Mouse (Mus musculus) embryo, embryonic 10.5 days (tissue): ENCODE results near the gene Pard3.

Experiments used
- DNase-seq: peaks from one replicate; pipeline ENCODE4 v3.0.0-alpha.2; 2015; ENCODE audit warnings: low spot score

Gene Pard3

DNA sequence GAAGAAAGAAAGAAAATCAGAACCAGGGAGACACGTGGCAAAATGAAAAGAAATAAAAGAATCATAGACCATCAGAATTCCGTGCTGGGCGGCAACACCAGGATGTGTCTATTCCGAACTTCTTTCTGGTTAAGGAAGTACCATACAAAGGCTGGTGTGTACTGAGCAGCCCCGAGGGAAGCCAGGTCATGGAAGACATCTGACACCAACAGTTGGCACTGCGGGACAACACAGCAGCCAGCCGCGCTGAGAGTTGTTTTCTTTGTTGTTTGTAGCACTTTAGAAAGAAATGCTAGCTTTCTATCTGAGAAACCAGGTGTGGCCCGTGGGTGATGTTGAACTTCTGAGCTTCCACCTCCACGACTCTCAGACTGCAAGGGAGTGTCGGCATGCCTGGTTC, 274.5 kb downstream of the Pard3 start:
- DNase-seq, result no peak

- no peak for DNase-seq
Measured at GRCm38 (mm10) chr8:127341046-127341445, 277.4 kb downstream of the Pard3 start.

DNA sequence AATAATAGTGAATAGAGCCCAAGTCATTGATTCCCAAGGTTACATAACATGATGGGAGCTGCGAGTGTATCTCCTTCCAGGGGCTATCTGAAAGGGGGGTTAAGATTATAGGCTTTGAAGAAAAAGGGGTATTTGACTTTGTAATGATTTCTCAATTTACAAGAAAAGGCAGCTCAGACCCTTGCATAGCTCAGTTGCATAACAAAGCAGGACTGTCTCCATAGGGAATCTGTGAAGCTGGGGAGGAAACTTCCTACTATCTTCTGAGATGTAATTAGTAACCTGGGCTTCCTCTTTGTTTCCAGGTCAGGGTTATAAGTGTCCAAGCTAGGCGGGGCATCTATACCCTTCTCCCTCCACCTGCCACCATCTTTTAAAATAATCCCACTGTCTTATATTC, 279.4 kb downstream of the Pard3 start:
- no peak for DNase-seq

GRCm38 (mm10) chr8:127344421-127344820, 280.7 kb downstream of the Pard3 start:
- DNase-seq, result no peak

GRCm38 (mm10) chr8:127345912-127346423, 282.3 kb downstream of the Pard3 start:
- no peak for DNase-seq

DNA sequence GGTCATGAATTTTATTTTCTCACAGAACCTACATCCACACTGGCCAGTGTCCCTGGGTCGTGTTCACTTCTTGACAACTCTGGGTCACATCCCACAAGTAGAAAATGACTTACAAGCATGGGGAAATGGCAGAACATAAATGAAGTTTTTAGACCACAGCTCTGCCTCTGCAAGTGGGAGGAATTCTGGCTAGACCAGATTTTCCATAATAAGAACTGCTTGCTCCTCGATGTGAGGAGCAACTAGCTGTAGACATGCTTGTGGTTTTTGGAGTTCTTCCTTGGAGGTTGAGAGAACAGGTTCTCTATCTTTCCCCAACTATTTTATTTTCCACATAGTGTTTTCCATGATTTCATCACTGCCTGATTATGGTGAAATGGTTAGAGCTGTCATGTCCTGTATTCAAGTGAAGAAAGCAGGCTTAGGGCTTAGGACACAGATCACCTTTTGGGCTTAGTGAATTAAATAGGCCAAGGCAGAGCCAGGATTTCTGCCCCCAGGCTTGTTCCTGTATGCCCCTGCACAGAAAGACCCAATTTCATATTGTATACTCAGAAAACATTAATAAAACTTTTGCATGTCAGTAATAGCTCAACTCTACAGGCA, 284.3 kb downstream of the Pard3 start:
- no peak for DNase-seq

DNA sequence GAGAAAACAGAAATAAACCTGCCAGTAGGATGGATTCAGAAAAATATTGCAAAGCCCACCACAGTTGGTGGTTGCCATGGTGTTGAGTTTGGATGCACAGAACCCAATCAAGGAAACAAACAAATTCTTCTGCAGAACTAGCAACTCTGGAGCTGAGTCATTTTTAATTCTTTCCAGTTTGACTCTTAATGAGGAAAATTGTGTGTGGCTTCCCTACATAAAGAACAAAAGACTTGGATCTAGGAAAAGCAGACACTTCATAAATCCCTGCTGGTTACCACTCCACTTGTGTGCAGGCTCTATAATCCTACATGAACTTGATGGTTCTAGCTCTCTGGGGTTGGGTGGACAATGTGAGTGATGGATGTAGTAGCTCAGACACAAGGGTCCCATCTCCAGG, 298.1 kb downstream of the Pard3 start:
- DNase-seq, result no peak

DNA sequence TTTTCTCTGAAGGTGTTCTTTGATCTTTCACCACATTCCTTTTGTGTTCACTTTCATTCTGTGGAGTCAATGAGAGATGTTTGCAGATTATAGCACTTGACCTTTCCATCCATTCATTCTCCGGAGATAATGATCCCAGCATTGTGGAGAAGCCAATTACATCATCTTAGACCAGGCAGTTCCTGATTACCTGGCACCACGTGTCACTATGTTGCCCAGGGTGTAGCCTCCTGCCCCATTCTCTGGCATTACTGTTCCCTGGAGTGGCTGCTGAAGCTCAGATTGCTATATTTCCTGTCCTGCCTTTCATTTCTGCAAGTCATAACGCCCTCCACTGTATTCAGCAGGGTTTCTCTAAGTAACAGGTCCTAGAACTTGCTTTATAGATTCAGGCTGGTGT, 304.7 kb downstream of the Pard3 start:
- DNase-seq, result no peak

- no peak for DNase-seq
Measured at GRCm38 (mm10) chr8:127371326-127371949, 307.7 kb downstream of the Pard3 start.

DNA sequence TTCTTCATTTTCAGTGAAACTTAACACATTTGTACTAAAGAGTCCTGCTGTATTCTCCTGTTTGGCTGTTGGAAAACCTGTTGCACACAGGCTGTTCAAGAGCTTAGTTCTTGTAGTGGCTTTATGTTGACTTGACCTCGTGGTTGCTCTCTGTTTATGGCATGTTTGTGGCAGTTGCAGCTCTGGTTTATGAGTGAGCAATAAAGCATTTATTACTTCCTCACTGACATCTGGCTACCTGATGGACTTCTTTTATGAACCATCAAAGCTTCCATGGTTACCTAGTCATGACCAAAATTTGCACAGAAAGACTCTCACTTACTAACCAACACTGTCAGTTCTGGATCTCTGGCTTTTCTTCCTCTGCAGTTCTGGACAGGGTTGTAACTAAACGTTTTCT, 314.1 kb downstream of the Pard3 start:
- DNase-seq, result no peak

DNA sequence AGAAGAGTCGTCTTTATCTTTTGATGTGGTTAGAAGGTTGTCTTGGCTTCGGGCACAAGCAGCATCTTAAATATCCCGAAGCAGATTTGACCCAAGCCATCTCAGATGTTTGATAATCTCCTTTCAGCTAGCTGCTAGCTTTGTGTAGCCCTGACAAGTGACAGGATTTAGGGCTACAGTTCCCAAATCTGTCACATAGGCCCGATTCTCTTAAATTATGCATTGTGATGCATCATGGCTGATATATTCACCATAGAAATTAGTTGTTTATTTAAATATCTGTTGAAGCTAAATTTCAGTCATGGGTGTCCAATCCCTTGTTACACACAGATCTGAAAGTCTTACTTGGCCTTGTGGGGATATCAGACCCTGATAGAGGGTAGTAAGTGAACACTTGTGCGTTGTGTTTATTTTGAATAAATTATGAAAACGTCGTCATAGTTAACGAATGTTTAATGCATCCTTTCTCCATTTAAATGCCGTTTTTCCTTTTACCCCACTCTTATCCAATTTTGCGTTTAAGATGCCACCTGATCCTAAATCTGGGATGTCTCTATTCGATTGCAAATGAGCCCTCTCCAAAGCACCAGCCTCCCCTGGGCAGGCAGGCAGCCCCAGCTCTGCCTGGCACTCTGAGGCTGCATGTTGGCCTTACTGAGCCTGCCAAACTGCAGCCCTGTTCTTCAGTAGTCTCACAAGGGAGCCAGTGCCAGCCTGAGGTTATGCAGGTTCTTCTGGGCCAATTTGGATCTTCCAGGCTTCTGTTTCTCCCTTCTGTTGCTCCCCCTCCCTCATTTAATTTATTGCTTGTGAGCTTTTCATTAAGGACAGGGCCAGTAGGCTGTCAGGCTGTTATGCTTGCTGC, 315.5 kb downstream of the Pard3 start:
- no peak for DNase-seq

GRCm38 (mm10) chr8:127381259-127381658, 317.6 kb downstream of the Pard3 start:
- DNase-seq, result no peak

DNA sequence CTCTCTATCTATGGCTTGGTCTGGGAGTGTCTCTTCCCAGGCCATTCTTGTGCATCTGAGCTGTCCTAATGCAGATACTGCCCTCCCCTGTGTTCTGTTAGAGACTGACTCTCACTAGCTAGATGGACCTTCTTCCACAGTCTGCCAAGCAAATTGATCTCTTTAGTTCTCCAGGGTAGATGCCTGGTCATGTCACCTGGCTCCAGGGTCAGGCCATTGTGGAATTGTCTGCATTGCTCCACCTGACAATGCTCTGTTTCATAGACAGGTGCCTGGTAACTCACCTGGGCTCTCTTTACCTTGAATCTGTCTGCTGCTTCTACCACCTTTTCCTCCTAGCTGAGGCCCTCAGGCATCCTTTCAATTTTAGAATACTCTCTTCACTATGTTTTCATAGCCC, 329.0 kb downstream of the Pard3 start:
- no peak for DNase-seq

DNA sequence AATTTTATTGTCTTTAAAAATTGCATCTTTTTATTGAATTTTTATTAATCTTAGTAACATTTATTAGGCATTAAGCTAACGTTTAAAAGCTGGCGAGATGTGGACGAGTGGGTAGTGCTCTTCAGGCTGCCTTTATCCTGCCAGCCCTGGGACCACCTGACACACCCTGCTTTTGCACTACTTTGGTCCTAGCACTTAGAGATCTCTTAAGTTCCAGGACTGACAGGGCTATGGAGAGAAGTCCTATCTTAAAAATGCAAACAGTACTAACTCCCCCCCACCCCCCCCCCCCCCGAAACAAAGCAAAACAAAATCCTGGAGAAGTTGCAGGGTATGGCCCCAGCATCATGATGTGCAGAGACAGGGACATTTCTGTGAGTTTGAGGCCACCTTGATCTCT, 331.8 kb downstream of the Pard3 start:
- no peak for DNase-seq

DNA sequence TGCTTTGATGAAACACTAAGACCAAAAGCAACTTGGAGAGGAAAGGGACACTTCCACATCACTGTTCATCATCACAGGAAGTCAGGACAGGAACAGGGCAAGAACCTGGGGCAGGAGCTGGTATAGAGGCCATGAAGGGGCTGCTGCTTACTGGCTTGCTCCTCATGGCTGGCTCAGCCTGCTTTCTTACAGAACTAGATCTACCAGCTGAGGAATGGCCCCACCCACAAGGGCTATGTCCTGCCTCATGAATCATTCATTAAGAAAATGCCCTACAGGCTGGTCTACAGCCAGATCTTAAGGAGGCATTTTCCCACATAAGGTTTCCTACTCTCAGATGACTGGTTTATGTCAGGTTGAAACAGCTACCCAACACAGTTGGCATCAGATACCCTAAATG, 342.1 kb downstream of the Pard3 start:
- no peak for DNase-seq

- no peak for DNase-seq
Measured at GRCm38 (mm10) chr8:127410606-127411005, 346.9 kb downstream of the Pard3 start.

DNA sequence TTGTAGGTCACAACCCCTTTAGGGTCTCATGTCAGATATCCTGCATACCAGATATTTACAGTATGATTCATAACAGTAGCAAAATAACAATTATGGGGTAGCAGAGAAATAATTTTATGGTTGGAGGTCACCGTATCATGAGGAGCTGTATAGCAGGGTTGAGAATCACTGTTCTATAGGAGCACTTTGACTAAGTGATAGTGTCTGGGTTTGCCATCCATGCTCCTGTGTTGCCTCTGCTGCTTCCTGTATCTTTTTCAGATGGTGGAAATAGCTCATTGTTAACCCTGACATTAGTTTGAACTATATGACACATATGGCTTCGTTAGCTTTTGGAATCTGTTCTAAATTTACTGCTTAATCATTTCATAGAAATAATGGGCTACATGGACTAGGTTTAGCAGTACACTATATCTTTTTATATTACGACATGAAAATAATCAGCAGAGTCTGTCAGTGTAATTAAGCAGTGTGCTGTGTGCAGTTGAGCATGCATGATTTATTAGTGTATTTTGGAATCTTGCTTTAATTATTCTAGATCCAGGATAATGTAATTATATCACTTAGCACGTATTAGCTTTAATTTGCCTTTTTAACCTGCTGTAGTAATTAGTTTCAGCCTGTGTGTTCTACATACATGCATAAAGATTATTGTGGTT, 347.6 kb downstream of the Pard3 start:
- DNase-seq, result no peak

GRCm38 (mm10) chr8:127423021-127423420, 359.3 kb downstream of the Pard3 start:
- DNase-seq, result no peak

DNA sequence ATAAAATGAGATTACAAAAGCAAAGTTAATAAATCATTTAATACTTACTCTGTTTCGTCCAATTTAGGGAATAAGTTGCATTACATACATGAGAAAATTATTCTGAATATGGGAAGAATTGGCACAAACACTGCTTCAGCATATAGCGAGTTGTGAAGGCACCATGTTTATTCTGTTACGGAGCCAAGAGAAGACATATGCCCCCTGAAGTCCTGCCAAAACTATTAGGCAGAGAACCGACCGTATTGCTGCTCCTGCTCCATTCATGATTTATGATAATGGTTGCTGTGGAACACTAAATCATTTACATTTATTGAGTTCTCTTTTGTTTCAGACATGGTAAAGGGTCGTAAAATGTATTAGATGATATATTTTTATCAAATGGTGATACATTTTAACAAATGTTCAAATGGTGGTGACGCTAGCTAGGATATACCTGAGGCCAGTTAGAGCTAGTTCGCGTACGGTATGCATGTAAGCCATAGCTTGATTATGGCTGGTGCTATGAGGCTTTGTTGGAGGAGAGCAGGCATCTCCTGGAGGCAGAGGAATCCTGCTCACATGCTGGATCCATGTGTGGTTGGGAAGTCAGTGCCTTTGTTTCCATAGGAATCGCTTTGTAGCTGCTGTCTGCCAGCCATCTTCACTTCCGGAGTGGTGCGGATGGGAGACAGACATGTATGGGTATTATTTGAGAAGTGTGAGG, 360.7 kb downstream of the Pard3 start:
- DNase-seq, result no peak

- no peak for DNase-seq
Measured at GRCm38 (mm10) chr8:127426857-127427256, 363.2 kb downstream of the Pard3 start.

DNA sequence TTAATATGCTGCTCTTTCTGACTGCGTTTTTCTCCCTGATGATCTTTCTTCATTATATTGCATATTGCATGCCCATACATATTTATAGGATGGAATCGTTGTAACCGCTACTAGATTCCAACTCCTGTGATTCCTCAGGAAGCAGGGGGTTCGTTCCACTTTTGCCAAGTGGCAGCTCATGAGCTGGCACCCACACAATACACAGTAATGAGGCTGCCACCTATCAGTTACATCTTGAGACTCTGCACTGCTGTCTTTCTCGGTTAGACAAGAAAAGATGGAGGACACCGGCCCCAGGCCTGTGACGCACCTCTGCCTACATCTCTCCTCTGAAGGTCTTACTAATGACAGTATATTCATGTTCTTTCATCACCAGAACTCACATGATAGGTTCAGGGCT, 364.3 kb downstream of the Pard3 start:
- DNase-seq, result no peak

- DNase-seq, result peak; percentile 30
Measured at GRCm38 (mm10) chr8:127431236-127431635, 367.5 kb downstream of the Pard3 start.
